Mouse (Mus musculus): Measurements from ENCODE around the gene Psmb9. TPM values are rescaled to one million over a fixed set of nuclear protein-coding genes. Genes with fewer than 3 reads are reported as not detected.
"Not testable (repeated sequence)": the region's sequence is repeated elsewhere in the genome, so short reads cannot be mapped to it uniquely, and the experiment has no call there.

Psmb9 gene
- polyA plus RNA-seq, 2 experiments, result 5.8 to 6.0 TPM

DNA sequence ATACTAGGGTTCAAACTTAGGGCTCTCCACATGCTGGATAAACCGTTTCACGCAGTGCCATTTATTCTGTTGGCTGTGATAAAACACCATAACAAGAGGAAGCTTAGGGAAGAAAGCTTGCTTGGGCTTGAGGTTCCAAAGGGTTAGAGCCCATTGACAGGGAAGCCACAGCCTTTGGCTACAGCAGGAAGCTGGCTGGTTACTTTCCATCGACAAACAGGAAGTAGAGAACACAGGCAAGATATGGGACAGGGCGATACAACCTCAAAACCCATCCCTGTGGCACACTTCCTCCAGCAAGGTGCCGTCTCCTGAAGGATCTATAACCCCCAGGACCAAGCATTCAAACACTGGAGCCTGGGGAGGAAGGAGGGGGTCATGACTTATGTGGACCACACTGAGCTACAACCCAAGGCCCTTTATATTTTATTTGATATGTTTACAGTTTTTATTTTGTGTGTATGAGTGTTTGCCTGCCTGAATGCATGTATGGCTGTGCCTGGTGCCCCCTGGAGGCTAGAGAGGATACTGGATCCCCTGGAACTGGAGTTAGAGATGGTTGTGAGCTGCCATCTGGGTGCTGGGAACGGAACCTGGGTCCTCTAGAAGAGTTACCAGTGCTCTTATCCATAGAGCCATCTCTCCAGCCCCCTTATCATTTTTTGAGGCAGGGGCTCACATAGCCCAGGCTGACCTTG lies 22.4 kb downstream of the Psmb9 start:
- no peaks in the 10 kb centered on the region for H3K27me3 ChIP-seq (ENCODE audit: control insufficient read depth, insufficient read depth, low read length)
- whole genome bisulfite sequencing (ENCODE audit: insufficient replicate concordance), result 23% methylated on average over 6 of the region's 6 CpGs
- TF ChIP-seq EP300 (IDR thresholded peaks at IDR 0.05; ENCODE audit: low read depth), result no peak
- TF ChIP-seq CTCF (IDR thresholded peaks at IDR 0.05; ENCODE audit: low read depth), result peak; percentile 44; the same call in 1 of the 2 replicates
- no peaks in the 10 kb centered on the region for H3K9me3 ChIP-seq (ENCODE audit: control insufficient read depth, low read length)
- DNase-seq (ENCODE audit: low read depth in 3 of 3, low spot score in 3 of 3), result no peak
- H3K4me2 ChIP-seq (ENCODE audit: low read depth), result no peak overlapping the region
- H3K4me1 ChIP-seq (replicated peaks; ENCODE audit: control insufficient read depth in 2 of 2, insufficient read depth in 2 of 2, low read length in 1 of 2), result 0 out of 4 replicates have a peak, but pooled peaks cover 0 to 2% of the 10 kb centered on the region in 2 experiments
- ATAC-seq (ENCODE audit: insufficient read depth), result no peak
- no peaks in the 10 kb centered on the region for H3K36me3 ChIP-seq (replicated peaks; ENCODE audit: control insufficient read depth, insufficient read depth, low read depth)
- H3K9ac ChIP-seq (replicated peaks), result no peak overlapping the region
- H3K4me3 ChIP-seq (ENCODE audit: insufficient read depth in 1 of 2, low read depth in 2 of 2, low read length in 2 of 2), result no peak overlapping the region
- no peak overlapping the region for H3K27ac ChIP-seq

- no peak overlapping the region for H3K4me3 ChIP-seq (ENCODE audit: insufficient read depth in 1 of 2, low read depth in 2 of 2, low read length in 2 of 2)
- no peak overlapping the region for H3K9ac ChIP-seq (replicated peaks)
- no peaks in the 10 kb centered on the region for H3K36me3 ChIP-seq (replicated peaks; ENCODE audit: control insufficient read depth, insufficient read depth, low read depth)
- 45% methylated on average over 9 of the region's 9 CpGs for WGBS (ENCODE audit: insufficient replicate concordance)
- H3K9me3 ChIP-seq (ENCODE audit: control insufficient read depth, low read length), result no peaks in the 10 kb centered on the region
- ATAC-seq (ENCODE audit: insufficient read depth) (no peak), DNase-seq (ENCODE audit: low read depth in 3 of 3, low spot score in 3 of 3) (no peak)
- H3K27me3 ChIP-seq (ENCODE audit: control insufficient read depth, insufficient read depth, low read length), result no peaks in the 10 kb centered on the region
- no peak overlapping the region for H3K4me2 ChIP-seq (ENCODE audit: low read depth)
- 0 out of 4 replicates have a peak, but pooled peaks cover 0 to 2% of the 10 kb centered on the region in 2 experiments for H3K4me1 ChIP-seq (replicated peaks; ENCODE audit: control insufficient read depth in 2 of 2, insufficient read depth in 2 of 2, low read length in 1 of 2)
- no peak overlapping the region for H3K27ac ChIP-seq
- TF ChIP-seq EP300 (IDR thresholded peaks at IDR 0.05; ENCODE audit: low read depth) (no peak), CTCF (IDR thresholded peaks at IDR 0.05; ENCODE audit: low read depth) (peak; percentile 55)
These were observed 23.2 kb downstream of the Psmb9 start for GRCm38 (mm10) chr17:34164202-34164895.

DNA sequence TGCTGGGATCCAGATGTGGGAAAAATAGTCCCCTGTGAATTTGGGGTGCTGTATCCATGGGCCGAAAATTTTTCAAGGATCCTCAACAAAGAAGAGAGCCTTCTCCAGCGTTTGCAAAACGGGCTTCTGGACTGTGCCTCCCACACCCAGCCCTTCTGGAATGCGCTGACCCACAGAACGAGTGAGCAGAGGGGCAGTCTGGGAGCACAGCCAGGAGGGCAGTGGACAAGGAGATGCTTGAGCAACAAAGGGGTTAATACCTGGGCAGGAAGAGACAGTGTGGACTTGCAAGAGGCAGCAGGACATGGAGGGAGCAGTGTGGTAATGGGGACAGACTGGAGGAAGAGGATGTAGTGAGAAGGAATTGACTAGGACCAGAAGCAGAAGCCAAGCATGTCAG lies 32.0 kb downstream of the Psmb9 start:
- H3K4me1 ChIP-seq (replicated peaks; ENCODE audit: control insufficient read depth in 2 of 2, insufficient read depth in 2 of 2, low read length in 1 of 2), result no peaks in the 10 kb centered on the region
- no peaks in the 10 kb centered on the region for H3K27me3 ChIP-seq (ENCODE audit: control insufficient read depth, insufficient read depth, low read length)
- TF ChIP-seq EP300 (IDR thresholded peaks at IDR 0.05; ENCODE audit: low read depth) (no peak), CTCF (IDR thresholded peaks at IDR 0.05; ENCODE audit: low read depth) (no peak)
- no peak overlapping the region for H3K4me2 ChIP-seq (ENCODE audit: low read depth)
- no peaks in the 10 kb centered on the region for H3K9me3 ChIP-seq (ENCODE audit: control insufficient read depth, low read length)
- no peak for DNase-seq (ENCODE audit: low read depth in 3 of 3, low spot score in 3 of 3)
- H3K9ac ChIP-seq (replicated peaks), result no peak overlapping the region
- H3K36me3 ChIP-seq (replicated peaks; ENCODE audit: control insufficient read depth, insufficient read depth, low read depth), result no peaks in the 10 kb centered on the region
- H3K4me3 ChIP-seq (ENCODE audit: insufficient read depth in 1 of 2, low read depth in 2 of 2, low read length in 2 of 2), result no peak overlapping the region
- WGBS (ENCODE audit: insufficient replicate concordance), result 53% methylated on average over 5 of the region's 5 CpGs
- no peak for ATAC-seq (ENCODE audit: insufficient read depth)
- no peak overlapping the region for H3K27ac ChIP-seq

GRCm38 (mm10) chr17:34152923-34153322 lies 34.6 kb downstream of the Psmb9 start, which contains the start of gene H2-DMb1:
H2-DMb1 (plus strand) TSS chr17:34153072.
- H3K27me3 ChIP-seq (ENCODE audit: control insufficient read depth, insufficient read depth, low read length), result no peaks in the 10 kb centered on the region
- TF ChIP-seq EP300 (IDR thresholded peaks at IDR 0.05; ENCODE audit: low read depth) (no peak), CTCF (IDR thresholded peaks at IDR 0.05; ENCODE audit: low read depth) (no peak)
- H3K9ac ChIP-seq (replicated peaks), result no peak within 1 kb of the TSS
- H3K27ac ChIP-seq, result no peak within 1 kb of the TSS
- ATAC-seq (ENCODE audit: insufficient read depth), result no peak
- no peak for DNase-seq (ENCODE audit: low read depth in 3 of 3, low spot score in 3 of 3)
- no peak within 1 kb of the TSS for H3K4me2 ChIP-seq (ENCODE audit: low read depth)
- no peak within 1 kb of the TSS for H3K4me3 ChIP-seq (ENCODE audit: insufficient read depth in 1 of 2, low read depth in 2 of 2, low read length in 2 of 2)
- H3K9me3 ChIP-seq (ENCODE audit: control insufficient read depth, low read length), result no peaks in the 10 kb centered on the region
- no peaks in the 10 kb centered on the region for H3K36me3 ChIP-seq (replicated peaks; ENCODE audit: control insufficient read depth, insufficient read depth, low read depth)
- no peaks in the 10 kb centered on the region for H3K4me1 ChIP-seq (replicated peaks; ENCODE audit: control insufficient read depth in 2 of 2, insufficient read depth in 2 of 2, low read length in 1 of 2)
- 36% methylated on average over 4 of the region's 4 CpGs for WGBS (ENCODE audit: insufficient replicate concordance)

DNA sequence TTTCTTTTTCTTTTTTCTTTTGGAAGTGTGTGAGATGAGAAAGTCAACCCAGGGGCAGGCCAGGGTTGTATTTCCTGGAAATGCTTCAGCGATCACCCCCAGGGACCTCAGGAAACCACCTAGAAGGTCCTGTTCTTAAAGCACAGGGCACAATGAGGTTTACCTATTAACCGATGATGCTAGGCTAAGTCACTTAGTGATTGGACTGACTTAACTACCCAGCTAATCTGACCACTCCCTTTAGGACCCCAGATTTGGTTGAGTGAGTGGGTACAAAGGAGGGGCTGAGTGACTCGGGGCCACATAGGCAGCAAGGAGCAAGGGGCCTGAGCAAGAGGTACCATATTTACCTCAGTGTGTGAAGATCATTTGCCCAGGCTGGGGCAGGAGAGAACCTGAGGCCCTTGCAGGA lies 42.6 kb downstream of the Psmb9 start:
- H3K4me1 ChIP-seq (replicated peaks; ENCODE audit: control insufficient read depth in 2 of 2, insufficient read depth in 2 of 2, low read length in 1 of 2), result peaks cover 1 to 6% of the 10 kb centered on the region in 2 experiments; a peak in 3 of 4 replicates
- no peak for DNase-seq (ENCODE audit: low read depth in 3 of 3, low spot score in 3 of 3)
- no peak for ATAC-seq (ENCODE audit: insufficient read depth)

GRCm38 (mm10) chr17:34144221-34144620 lies 43.3 kb downstream of the Psmb9 start:
- H3K9me3 ChIP-seq (ENCODE audit: control insufficient read depth, low read length); H3K4me1 ChIP-seq (replicated peaks; ENCODE audit: control insufficient read depth in 2 of 2, insufficient read depth in 2 of 2, low read length in 1 of 2); H3K9ac ChIP-seq (replicated peaks); H3K27ac ChIP-seq; DNase-seq (ENCODE audit: low read depth in 3 of 3, low spot score in 3 of 3); H3K4me2 ChIP-seq (ENCODE audit: low read depth); ATAC-seq (ENCODE audit: insufficient read depth); H3K36me3 ChIP-seq (replicated peaks; ENCODE audit: control insufficient read depth, insufficient read depth, low read depth); H3K4me3 ChIP-seq (ENCODE audit: insufficient read depth in 1 of 2, low read depth in 2 of 2, low read length in 2 of 2): not testable (repeated sequence)
- peaks cover 12% of the 10 kb centered on the region for H3K27me3 ChIP-seq (ENCODE audit: control insufficient read depth, insufficient read depth, low read length)
- 81% methylated on average over 4 of the region's 4 CpGs for WGBS (ENCODE audit: insufficient replicate concordance)

More for the DNA sequence above, 42.6 kb downstream of the Psmb9 start:
- peaks cover 9% of the 10 kb centered on the region; the same call in 1 of the 2 replicates for H3K27me3 ChIP-seq (ENCODE audit: control insufficient read depth, insufficient read depth, low read length)
- TF ChIP-seq CTCF (IDR thresholded peaks at IDR 0.05; ENCODE audit: low read depth) (no peak), EP300 (IDR thresholded peaks at IDR 0.05; ENCODE audit: low read depth) (no peak)
- H3K36me3 ChIP-seq (replicated peaks; ENCODE audit: control insufficient read depth, insufficient read depth, low read depth), result no peaks in the 10 kb centered on the region
- H3K27ac ChIP-seq, result no peak overlapping the region
- H3K4me2 ChIP-seq (ENCODE audit: low read depth), result no peak overlapping the region
- H3K9ac ChIP-seq (replicated peaks), result no peak overlapping the region
- WGBS (ENCODE audit: insufficient replicate concordance), result 63% methylated on average over 3 of the region's 3 CpGs
- H3K9me3 ChIP-seq (ENCODE audit: control insufficient read depth, low read length), result no peaks in the 10 kb centered on the region
- no peak overlapping the region for H3K4me3 ChIP-seq (ENCODE audit: insufficient read depth in 1 of 2, low read depth in 2 of 2, low read length in 2 of 2)
